Mouse (Mus musculus) midbrain, embryonic 10.5 days (tissue): ENCODE measurements at regions not wholly inside any gene's neighbourhood (a gene's known extent, or its start where the extent isn't known, plus 50 kb on each side); places are given as distances from the start of the nearest gene placed in this dataset.

Experiments
- DNase-seq: peaks from one replicate; pipeline ENCODE4 v3.0.0-alpha.2; 2017; ENCODE audit warnings: low spot score
- H3K27ac ChIP-seq: fragments of 300-500 bp; sonication (generic); replicated peaks from 2 replicates; pipeline ENCODE4 v1.5.1; 2016; ENCODE audit warnings: mild to moderate bottlenecking
- H3K27me3 ChIP-seq: fragments of 300-500 bp; sonication (generic); 2 replicates; pipeline ENCODE4 v1.6.1; 2016; ENCODE audit warnings: low read depth, mild to moderate bottlenecking; ENCODE audit not compliant: poor library complexity, severe bottlenecking
- H3K36me3 ChIP-seq: fragments of 300-500 bp; sonication (generic); 2 replicates; pipeline ENCODE4 v1.6.1; 2016; ENCODE audit warnings: mild to moderate bottlenecking, moderate library complexity
- H3K4me1 ChIP-seq: fragments of 300-500 bp; sonication (generic); 2 replicates; pipeline ENCODE4 v1.6.1; 2016
- H3K4me3 ChIP-seq: fragments of 300-500 bp; sonication (generic); 2 replicates; pipeline ENCODE4 v1.5.1; 2016; ENCODE audit warnings: mild to moderate bottlenecking, moderate library complexity
- H3K9me3 ChIP-seq: fragments of 300-500 bp; sonication (generic); replicated peaks from 2 replicates; pipeline ENCODE4 v1.6.1; 2016; ENCODE audit warnings: mild to moderate bottlenecking
- WGBS: fragments of 180-500 bp; shearing (Covaris S2); methylation state at CpG from one replicate; pipeline ENCODE4 v1.1.7; 2016; 5-methylcytosine and 5-hydroxymethylcytosine counted together

DNA sequence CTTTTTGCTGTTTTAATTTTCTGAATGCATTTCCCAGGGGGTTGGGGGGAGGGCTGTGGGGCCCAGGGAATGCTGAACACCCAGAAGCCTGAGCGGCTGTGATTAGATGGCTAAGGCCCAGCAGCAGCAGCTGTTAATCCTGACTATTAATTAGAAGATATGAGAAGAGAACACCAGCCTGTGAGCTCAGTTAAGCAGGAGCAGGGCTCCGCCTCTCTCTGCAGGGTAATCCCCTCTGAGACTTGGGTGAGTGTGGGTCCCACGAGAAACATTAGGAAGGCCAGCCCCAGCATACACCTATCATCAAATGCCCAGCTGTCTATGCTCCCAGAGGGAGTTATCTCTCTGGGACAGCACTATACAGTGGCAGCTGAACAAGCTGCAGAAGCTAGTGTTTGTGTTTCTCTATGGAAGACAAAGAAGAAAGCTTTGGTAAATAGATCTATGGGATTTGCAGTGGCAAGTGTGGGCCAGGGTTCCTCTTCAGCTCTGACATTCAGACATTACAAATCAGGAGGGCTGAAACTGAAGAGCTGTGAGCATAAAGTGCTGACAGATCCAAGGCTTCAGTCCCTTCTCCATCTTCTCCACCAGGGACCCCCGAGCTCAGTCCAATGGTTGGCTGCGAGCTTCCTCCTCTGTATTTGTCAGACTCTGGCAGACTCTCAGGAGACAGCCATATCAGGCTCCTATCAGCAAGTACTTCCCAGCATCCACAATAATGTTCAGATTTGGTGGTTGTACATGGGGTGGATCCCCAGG is 781.9 kb downstream of the Gm9195 start:
- H3K27me3 ChIP-seq, result no peaks in the 10 kb centered on the region
- peak; percentile 13 for DNase-seq
- H3K4me3 ChIP-seq, result no peak overlapping the region
- peak overlapping the region; percentile 55; the same call in 1 of the 2 replicates for H3K27ac ChIP-seq
- peaks cover 7% of the 10 kb centered on the region for H3K4me1 ChIP-seq
- 51% methylated on average over 5 of the region's 5 CpGs for WGBS
- no peaks in the 10 kb centered on the region for H3K9me3 ChIP-seq
- no peaks in the 10 kb centered on the region for H3K36me3 ChIP-seq

- Histone ChIP-seq H3K27me3 (no peaks in the 10 kb centered on the region), H3K36me3 (no peaks in the 10 kb centered on the region), H3K27ac (peak overlapping the region; percentile 64), H3K9me3 (no peaks in the 10 kb centered on the region), H3K4me3 (no peak overlapping the region), H3K4me1 (peaks cover 16% of the 10 kb centered on the region)
- 72% methylated on average over 3 of the region's 3 CpGs for WGBS
- DNase-seq, result no peak
Measured at GRCm38 (mm10) chr14:71692752-71693437, 798.7 kb downstream of the Gm9195 start.

GRCm38 (mm10) chr14:71674564-71674963 is 817.1 kb downstream of the Gm9195 start:
- no peaks in the 10 kb centered on the region for H3K27me3 ChIP-seq
- H3K9me3 ChIP-seq, result no peaks in the 10 kb centered on the region
- H3K4me3 ChIP-seq, result no peak overlapping the region
- WGBS, result 88% methylated on average over 4 of the region's 4 CpGs
- H3K27ac ChIP-seq, result no peak overlapping the region
- no peaks in the 10 kb centered on the region for H3K36me3 ChIP-seq
- H3K4me1 ChIP-seq, result peaks cover 4% of the 10 kb centered on the region; the same call in 1 of the 2 replicates
- no peak for DNase-seq

- Histone ChIP-seq H3K27me3 (no peaks in the 10 kb centered on the region), H3K27ac (no peak overlapping the region), H3K4me1 (peaks cover 4% of the 10 kb centered on the region; the same call in 1 of the 2 replicates), H3K9me3 (no peaks in the 10 kb centered on the region), H3K36me3 (no peaks in the 10 kb centered on the region), H3K4me3 (no peak overlapping the region)
- WGBS, result 91% methylated on average over 2 of the region's 2 CpGs
- DNase-seq, result no peak
Measured at GRCm38 (mm10) chr14:71673837-71674236, 817.8 kb downstream of the Gm9195 start.

DNA sequence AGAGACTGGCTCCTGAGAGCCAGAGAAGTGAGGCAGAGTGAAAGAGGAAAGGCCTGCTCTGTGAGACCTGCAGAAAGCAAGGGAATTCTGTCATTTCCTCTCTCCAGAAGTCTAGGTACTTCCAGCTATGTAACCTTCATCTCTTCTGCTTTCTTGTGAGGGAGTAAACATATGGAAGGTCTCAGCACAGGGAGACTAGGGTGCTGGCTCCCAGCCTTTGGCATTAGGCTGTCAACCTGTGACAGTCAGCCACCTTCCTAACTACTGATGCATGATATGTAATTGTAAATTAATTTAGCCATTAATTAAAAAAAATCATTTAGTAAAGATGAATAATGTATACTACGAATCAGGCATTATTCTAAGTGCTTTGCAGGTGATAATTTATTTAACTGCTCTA is 819.2 kb downstream of the Gm9195 start:
- 78% methylated on average over 1 of the region's 1 CpGs for WGBS
- Histone ChIP-seq H3K27ac (no peak overlapping the region), H3K9me3 (no peaks in the 10 kb centered on the region), H3K36me3 (no peaks in the 10 kb centered on the region), H3K27me3 (no peaks in the 10 kb centered on the region), H3K4me3 (no peak overlapping the region), H3K4me1 (peaks cover 4% of the 10 kb centered on the region; the same call in 1 of the 2 replicates)
- no peak for DNase-seq

DNA sequence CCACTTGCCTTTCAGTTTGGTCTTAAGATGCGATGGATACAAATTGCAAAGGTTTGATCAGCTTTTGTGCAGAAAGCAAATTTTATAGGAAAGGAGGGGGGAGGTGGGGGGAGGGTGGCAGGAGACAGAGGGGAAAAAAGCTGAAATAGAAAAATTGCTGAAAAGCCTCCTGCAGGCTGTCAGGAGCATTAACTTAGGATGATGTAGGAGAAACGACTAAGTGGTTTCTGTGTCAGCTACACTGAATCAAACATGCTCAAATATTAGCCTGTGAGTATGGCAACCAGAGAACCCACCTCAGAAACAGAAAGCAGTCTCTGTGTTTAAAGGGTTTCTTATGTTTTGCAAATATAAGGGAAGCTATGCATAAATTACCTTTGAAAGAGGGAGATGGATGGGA is 819.6 kb downstream of the Gm9195 start:
- Histone ChIP-seq H3K4me3 (no peak overlapping the region), H3K9me3 (no peaks in the 10 kb centered on the region), H3K27me3 (no peaks in the 10 kb centered on the region), H3K27ac (no peak overlapping the region), H3K4me1 (peaks cover 4% of the 10 kb centered on the region; the same call in 1 of the 2 replicates), H3K36me3 (no peaks in the 10 kb centered on the region)
- no peak for DNase-seq
- 74% methylated on average over 2 of the region's 2 CpGs for WGBS

DNA sequence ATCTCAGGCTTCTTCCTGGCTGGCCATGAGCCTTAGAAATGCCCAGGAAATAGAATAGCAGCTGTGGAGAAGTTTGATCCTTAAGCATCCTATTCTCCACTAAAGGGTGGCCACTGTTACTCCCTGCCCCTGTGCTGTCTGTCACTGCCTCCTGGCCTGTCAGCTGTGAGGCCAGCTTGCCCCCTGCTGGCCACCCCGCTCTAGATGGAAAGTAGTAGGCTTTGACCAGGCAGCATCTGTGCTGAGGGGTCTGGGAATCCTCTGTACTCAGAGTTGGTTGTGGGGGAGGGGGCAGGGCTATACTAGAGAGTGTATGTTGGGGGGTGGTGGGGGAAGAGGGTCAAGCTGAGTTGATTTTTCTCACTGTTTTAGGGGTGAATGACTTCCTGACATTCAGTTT is 821.2 kb downstream of the Gm9195 start:
- Histone ChIP-seq H3K36me3 (no peaks in the 10 kb centered on the region), H3K9me3 (no peaks in the 10 kb centered on the region), H3K4me3 (no peak overlapping the region), H3K27me3 (no peaks in the 10 kb centered on the region), H3K27ac (no peak overlapping the region), H3K4me1 (peaks cover 4% of the 10 kb centered on the region; the same call in 1 of the 2 replicates)
- 0% methylated on average over 1 of the region's 1 CpGs for WGBS
- DNase-seq, result peak; percentile 67

GRCm38 (mm10) chr14:71666656-71667055 is 825.0 kb downstream of the Gm9195 start:
- Histone ChIP-seq H3K27me3 (no peaks in the 10 kb centered on the region), H3K4me1 (peaks cover 4% of the 10 kb centered on the region; the same call in 1 of the 2 replicates), H3K9me3 (no peaks in the 10 kb centered on the region), H3K36me3 (no peaks in the 10 kb centered on the region), H3K27ac (no peak overlapping the region), H3K4me3 (no peak overlapping the region)
- DNase-seq, result no peak
- WGBS, result 78% methylated on average over 1 of the region's 1 CpGs

DNA sequence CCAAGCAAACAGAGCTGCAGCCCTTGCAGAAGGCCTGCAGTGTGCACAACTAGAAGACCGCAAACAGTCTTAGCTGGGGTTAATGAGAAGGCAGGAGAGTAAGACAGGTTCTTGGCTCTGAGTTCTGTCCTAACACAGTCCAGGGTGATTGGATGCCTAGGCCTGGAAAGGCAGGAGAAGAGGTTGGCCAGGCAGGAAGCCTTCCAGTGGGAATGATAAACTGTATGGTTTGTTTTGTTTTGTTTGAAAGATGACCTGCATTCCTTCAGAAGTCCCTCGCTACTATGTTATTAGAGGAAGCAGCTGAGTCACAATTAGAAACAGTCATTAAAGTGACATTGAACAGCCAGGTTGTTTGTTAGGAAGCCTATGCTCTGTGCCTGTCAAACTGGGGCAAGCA is 831.5 kb downstream of the Gm9195 start:
- Histone ChIP-seq H3K4me1 (no peaks in the 10 kb centered on the region), H3K4me3 (no peak overlapping the region), H3K36me3 (no peaks in the 10 kb centered on the region), H3K27ac (no peak overlapping the region), H3K27me3 (no peaks in the 10 kb centered on the region), H3K9me3 (no peaks in the 10 kb centered on the region)
- DNase-seq, result no peak
- 80% methylated on average over 2 of the region's 2 CpGs for WGBS

GRCm38 (mm10) chr14:71654785-71655627 is 836.6 kb downstream of the Gm9195 start:
- Histone ChIP-seq H3K9me3 (no peaks in the 10 kb centered on the region), H3K27me3 (no peaks in the 10 kb centered on the region), H3K27ac (no peak overlapping the region), H3K4me3 (no peak overlapping the region), H3K36me3 (no peaks in the 10 kb centered on the region), H3K4me1 (no peaks in the 10 kb centered on the region)
- WGBS, result 82% methylated on average over 3 of the region's 3 CpGs
- no peak for DNase-seq

DNA sequence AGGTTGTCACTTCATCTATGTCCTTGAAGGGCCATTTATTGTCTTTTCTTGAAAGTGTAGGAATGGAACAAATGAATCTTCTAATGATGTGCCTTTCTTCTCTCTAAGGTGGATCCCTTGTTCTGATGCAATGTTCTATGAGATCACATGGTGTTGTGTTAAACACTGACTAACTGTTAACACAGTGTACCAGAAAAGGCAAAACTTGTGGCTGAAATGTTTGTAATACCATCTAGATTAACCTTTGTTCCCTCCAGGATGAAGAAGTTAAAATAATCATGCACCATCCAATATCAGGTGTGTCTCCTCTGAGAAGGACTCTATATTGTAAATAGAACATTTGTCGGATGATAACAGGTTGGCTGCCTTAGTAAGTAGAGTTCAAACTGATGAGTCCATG is 849.1 kb downstream of the Gm9195 start:
- H3K4me1 ChIP-seq, result no peaks in the 10 kb centered on the region

GRCm38 (mm10) chr14:71639083-71639482 is 852.6 kb downstream of the Gm9195 start:
- Histone ChIP-seq H3K36me3 (no peaks in the 10 kb centered on the region), H3K4me3 (no peak overlapping the region), H3K4me1 (no peaks in the 10 kb centered on the region), H3K9me3 (no peaks in the 10 kb centered on the region), H3K27me3 (no peaks in the 10 kb centered on the region), H3K27ac (no peak overlapping the region)
- WGBS, result 93% methylated on average over 1 of the region's 1 CpGs
- no peak for DNase-seq

More for the DNA sequence above, 849.1 kb downstream of the Gm9195 start:
- Histone ChIP-seq H3K27me3 (no peaks in the 10 kb centered on the region), H3K27ac (no peak overlapping the region), H3K36me3 (no peaks in the 10 kb centered on the region), H3K9me3 (no peaks in the 10 kb centered on the region), H3K4me3 (no peak overlapping the region)
- DNase-seq, result no peak
- WGBS, result 91% methylated on average over 1 of the region's 1 CpGs
